Mouse (Mus musculus): ENCODE data around the gene Tnfrsf21.

DNA sequence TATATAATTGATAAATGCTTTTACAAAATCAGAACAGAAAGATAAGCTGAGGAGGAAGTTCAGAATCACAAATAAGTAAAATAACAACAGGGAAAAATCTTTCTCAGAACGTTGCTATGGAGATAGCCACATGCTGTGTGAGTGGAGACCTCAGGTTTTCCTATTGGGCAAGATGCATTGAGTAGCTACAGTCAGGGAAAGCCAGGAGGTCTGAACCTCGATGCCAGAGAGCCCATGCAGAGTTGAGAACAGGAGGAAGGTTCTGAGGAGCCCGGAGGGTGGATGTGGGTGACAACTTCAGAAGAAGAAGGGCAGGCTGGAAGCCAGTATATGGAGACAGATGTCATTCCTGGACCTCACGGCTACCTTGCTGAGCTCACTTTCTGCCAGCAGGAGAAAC is 120.4 kb downstream of the Tnfrsf21 start:
- no peak for TF ChIP-seq CTCF (conservative IDR thresholded peaks at IDR 0.05; ENCODE audit: insufficient read depth, insufficient read length, low read depth, low read length)
- TF ChIP-seq POLR2A (IDR thresholded peaks at IDR 0.05; ENCODE audit: low read depth, low read length) = no peak
